Mouse (Mus musculus) myocyte (in vitro differentiated cells): Measurements from ENCODE around the gene Hoxc8.

ENCODE experiments used
- CEBPB ChIP-seq: IDR thresholded peaks from 2 replicates; pipeline ENCODE4 v1.6.1; 2011; ENCODE audit warnings: mild to moderate bottlenecking, moderate library complexity; ENCODE audit not compliant: poor library complexity, insufficient read depth, severe bottlenecking
- E2F4 ChIP-seq: IDR thresholded peaks from one replicate; pipeline ENCODE4 v1.6.1; 2011; ENCODE audit warnings: mild to moderate bottlenecking, control low read depth, moderate library complexity; ENCODE audit not compliant: insufficient read depth
- MAX ChIP-seq: IDR thresholded peaks from one replicate; pipeline ENCODE4 v1.6.1; 2011; ENCODE audit warnings: low read depth, mild to moderate bottlenecking, control low read depth
- POLR2A ChIP-seq: IDR thresholded peaks from one replicate; pipeline ENCODE4 v1.6.1; 2011; ENCODE audit warnings: low read depth, mild to moderate bottlenecking, control low read depth, moderate library complexity; ENCODE audit not compliant: insufficient read length
- POLR2AphosphoS2 ChIP-seq: IDR thresholded peaks from one replicate; pipeline ENCODE4 v1.6.1; 2011; ENCODE audit warnings: low read depth, control low read depth; ENCODE audit not compliant: insufficient read length
- REST ChIP-seq: IDR thresholded peaks from one replicate; pipeline ENCODE4 v1.6.1; 2011; ENCODE audit warnings: mild to moderate bottlenecking, control low read depth, moderate library complexity; ENCODE audit not compliant: insufficient read depth, insufficient read length

DNA sequence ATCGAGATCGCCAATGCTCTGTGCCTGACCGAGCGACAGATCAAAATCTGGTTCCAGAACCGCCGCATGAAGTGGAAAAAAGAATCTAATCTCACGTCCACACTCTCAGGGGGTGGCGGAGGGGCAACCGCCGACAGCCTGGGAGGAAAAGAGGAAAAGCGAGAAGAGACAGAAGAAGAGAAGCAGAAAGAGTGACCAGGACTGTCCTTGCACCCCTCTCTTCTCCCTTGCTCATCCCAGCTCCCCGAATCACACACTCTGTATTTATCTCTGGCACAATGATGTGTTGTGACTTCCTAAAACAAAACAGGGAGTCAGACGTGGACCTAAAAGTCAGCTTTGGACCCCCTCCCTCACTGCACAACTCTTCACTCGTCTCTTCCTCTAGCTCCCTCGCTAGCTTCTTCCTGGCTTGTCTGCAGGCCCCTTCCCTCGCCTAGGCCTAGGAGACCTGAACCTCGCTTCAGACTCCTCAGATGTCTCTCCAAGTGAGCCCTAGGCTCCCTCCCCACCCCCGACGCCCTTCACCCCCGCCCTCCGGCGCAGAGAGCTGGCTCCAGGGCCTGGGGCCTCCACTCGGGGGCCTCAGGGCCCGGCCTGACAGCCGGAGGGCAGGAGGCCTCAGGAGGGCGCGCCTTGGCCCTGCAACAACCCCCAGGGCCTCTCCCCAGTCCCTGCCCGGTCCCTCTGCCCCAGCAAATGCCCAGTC is 20.6 kb downstream of the Hoxc8 start:
- TF ChIP-seq E2F4 (no peak), POLR2AphosphoS2 (no peak), POLR2A (no peak), MAX (no peak), CEBPB (no peak), REST (no peak)
